ENCODE assay signal across 29 mouse cellular contexts in genomic region chr5:124364173-124364918, GRCm38 (mm10). TPM values are rescaled to one million over a fixed set of nuclear protein-coding genes. Genes with fewer than 3 reads are reported as not detected.
A peak's percentile ranks its signal among the peaks of the same experiment; 100 is the strongest.
DNase-seq lines count a peak whose midpoint lies in the region; ATAC-seq and TF ChIP-seq lines count a peak whose summit lies in the region.
"Had no signal": no experiment of that assay in that cellular context is flagged by ENCODE, and none has a peak within 500 bp of the region (broad histone marks: within the 10 kb centered on the region; RNA-seq: fewer than 3 reads in every experiment).

No protein-coding gene starts in this region.

- ATAC-seq in forebrain, embryonic 12.5 days (ENCODE audit: low FRiP score) = no peak
- ATAC-seq in midbrain, embryonic 13.5 days = no peak
- no peak for ATAC-seq in midbrain, postnatal 0 days (ENCODE audit: low FRiP score)
- ATAC-seq in forebrain, embryonic 14.5 days = no peak
- no peak for ATAC-seq in hindbrain, embryonic 14.5 days (ENCODE audit: low FRiP score)
- ATAC-seq: inflammation-experienced regulatory T-cells, adult 6 months; midbrain, embryonic 16.5 days had no signal

- no peaks in the 10 kb centered on the region for H3K9me3 ChIP-seq in forebrain, embryonic 12.5 days
- no peaks in the 10 kb centered on the region for H3K9me3 ChIP-seq in forebrain, embryonic 10.5 days
- no peaks in the 10 kb centered on the region for H3K9me3 ChIP-seq in midbrain, embryonic 13.5 days
- H3K9me3 ChIP-seq in midbrain, postnatal 0 days (ENCODE audit: low read length) = no peaks in the 10 kb centered on the region
- no peaks in the 10 kb centered on the region for H3K9me3 ChIP-seq in forebrain, embryonic 14.5 days (replicated peaks; ENCODE audit: control insufficient read depth, low read length)
- no peaks in the 10 kb centered on the region for H3K9me3 ChIP-seq in hindbrain, embryonic 14.5 days (ENCODE audit: control insufficient read depth, low read length)
- no peaks in the 10 kb centered on the region for H3K9me3 ChIP-seq in limb, embryonic 10.5 days (replicated peaks)
- H3K9me3 ChIP-seq: embryonic facial prominence, embryonic 13.5 days; heart, embryonic 12.5 days; hindbrain, embryonic 15.5 days; limb, embryonic 15.5 days; liver, embryonic 13.5 days; neural tube, embryonic 12.5 days had no signal

- 88% methylated on average over 6 of the region's 6 CpGs for WGBS in forebrain, embryonic 12.5 days
- WGBS in forebrain, embryonic 10.5 days = 88% methylated on average over 6 of the region's 6 CpGs
- 79% methylated on average over 6 of the region's 6 CpGs for WGBS in midbrain, embryonic 13.5 days
- 76% methylated on average over 6 of the region's 6 CpGs for WGBS in midbrain, postnatal 0 days
- 87% methylated on average over 6 of the region's 6 CpGs for WGBS in forebrain, embryonic 14.5 days
- 72% methylated on average over 6 of the region's 6 CpGs for WGBS in hindbrain, embryonic 14.5 days
- WGBS in limb, embryonic 10.5 days = 90% methylated on average over 6 of the region's 6 CpGs

- H3K9ac ChIP-seq in forebrain, embryonic 12.5 days = no peak overlapping the region
- no peak overlapping the region for H3K9ac ChIP-seq in midbrain, embryonic 13.5 days (replicated peaks)
- no peak overlapping the region for H3K9ac ChIP-seq in midbrain, postnatal 0 days (replicated peaks; ENCODE audit: low read length, poor library complexity, severe bottlenecking)
- H3K9ac ChIP-seq in forebrain, embryonic 14.5 days (ENCODE audit: low read length) = no peak overlapping the region
- no peak overlapping the region for H3K9ac ChIP-seq in hindbrain, embryonic 14.5 days
- H3K9ac ChIP-seq: embryonic facial prominence, embryonic 13.5 days; heart, embryonic 12.5 days; hindbrain, embryonic 15.5 days; limb, embryonic 15.5 days; liver, embryonic 13.5 days; neural tube, embryonic 12.5 days had no signal

- no peak for DNase-seq in forebrain, embryonic 10.5 days (ENCODE audit: extremely low spot score, low spot score)
- no peak for DNase-seq in midbrain, postnatal 0 days (ENCODE audit: low spot score)
- DNase-seq in forebrain, embryonic 14.5 days (ENCODE audit: low spot score) = peak; percentile 38
- no peak for DNase-seq in hindbrain, embryonic 14.5 days (ENCODE audit: low spot score)
- DNase-seq in limb, embryonic 10.5 days (ENCODE audit: low spot score) = no peak
- DNase-seq: adrenal gland, adult 8-10 months; cerebellum, adult 11 months; cerebellum, adult 9-10 months; gastrocnemius, adult 2 months; heart, adult 2 months; kidney, adult 11 months; kidney, postnatal 14 days; left cerebral cortex, postnatal 4 days; liver, embryonic 13.5 days; lung, adult 18-20 months; lung, postnatal 10 days had no signal

- no peak overlapping the region for H3K4me3 ChIP-seq in forebrain, embryonic 12.5 days (replicated peaks)
- no peak overlapping the region for H3K4me3 ChIP-seq in forebrain, embryonic 10.5 days
- no peak overlapping the region for H3K4me3 ChIP-seq in midbrain, embryonic 13.5 days (replicated peaks)
- H3K4me3 ChIP-seq in midbrain, postnatal 0 days (ENCODE audit: low read depth, low read length) = no peak overlapping the region
- H3K4me3 ChIP-seq in forebrain, embryonic 14.5 days (ENCODE audit: low read depth, low read length) = no peak overlapping the region
- no peak overlapping the region for H3K4me3 ChIP-seq in hindbrain, embryonic 14.5 days (replicated peaks; ENCODE audit: low read length)
- no peak overlapping the region for H3K4me3 ChIP-seq in limb, embryonic 10.5 days
- H3K4me3 ChIP-seq: embryonic facial prominence, embryonic 13.5 days; erythroblast, embryonic 14.5 days; gastrocnemius, adult 2 months; heart, adult 2 months; heart, embryonic 12.5 days; hindbrain, embryonic 15.5 days; limb, embryonic 15.5 days; liver, embryonic 13.5 days; myocyte; neural tube, embryonic 12.5 days had no signal

- H3K27me3 ChIP-seq in forebrain, embryonic 12.5 days = no peaks in the 10 kb centered on the region
- H3K27me3 ChIP-seq in forebrain, embryonic 10.5 days (ENCODE audit: poor library complexity, severe bottlenecking) = no peaks in the 10 kb centered on the region
- no peaks in the 10 kb centered on the region for H3K27me3 ChIP-seq in midbrain, embryonic 13.5 days
- no peaks in the 10 kb centered on the region for H3K27me3 ChIP-seq in midbrain, postnatal 0 days (ENCODE audit: insufficient read depth, low read length)
- H3K27me3 ChIP-seq in forebrain, embryonic 14.5 days (replicated peaks; ENCODE audit: control insufficient read depth, insufficient read depth, low read length) = no peaks in the 10 kb centered on the region
- H3K27me3 ChIP-seq in hindbrain, embryonic 14.5 days (ENCODE audit: control insufficient read depth, insufficient read depth, low read length) = no peaks in the 10 kb centered on the region
- H3K27me3 ChIP-seq in limb, embryonic 10.5 days (ENCODE audit: low read depth, poor library complexity, severe bottlenecking) = no peaks in the 10 kb centered on the region
- H3K27me3 ChIP-seq: CH12.LX; embryonic facial prominence, embryonic 13.5 days; heart, embryonic 12.5 days; hindbrain, embryonic 15.5 days; limb, embryonic 15.5 days; liver, embryonic 13.5 days; neural tube, embryonic 12.5 days had no signal

- no peak overlapping the region for H3K4me2 ChIP-seq in forebrain, embryonic 12.5 days
- H3K4me2 ChIP-seq in midbrain, embryonic 13.5 days (replicated peaks) = no peak overlapping the region
- no peak overlapping the region for H3K4me2 ChIP-seq in midbrain, postnatal 0 days (ENCODE audit: low read depth, low read length, poor library complexity, severe bottlenecking)
- no peak overlapping the region for H3K4me2 ChIP-seq in forebrain, embryonic 14.5 days (ENCODE audit: low read length)
- H3K4me2 ChIP-seq in hindbrain, embryonic 14.5 days (replicated peaks) = no peak overlapping the region
- H3K4me2 ChIP-seq: embryonic facial prominence, embryonic 13.5 days; heart, embryonic 12.5 days; hindbrain, embryonic 15.5 days; limb, embryonic 15.5 days; liver, embryonic 13.5 days; neural tube, embryonic 12.5 days had no signal

- peak overlapping the region; percentile 25; the same call in 1 of the 2 replicates for H3K27ac ChIP-seq in forebrain, embryonic 12.5 days
- H3K27ac ChIP-seq in forebrain, embryonic 10.5 days = no peak overlapping the region
- H3K27ac ChIP-seq in midbrain, embryonic 13.5 days = 0 out of 2 replicates have a peak overlapping the region, but pooled peaks have one; percentile 19
- no peak overlapping the region for H3K27ac ChIP-seq in midbrain, postnatal 0 days (ENCODE audit: low read depth, low read length)
- H3K27ac ChIP-seq in forebrain, embryonic 14.5 days (ENCODE audit: low read depth, low read length) = 0 out of 2 replicates have a peak overlapping the region, but pooled peaks have one; percentile 30
- no peak overlapping the region for H3K27ac ChIP-seq in hindbrain, embryonic 14.5 days
- no peak overlapping the region for H3K27ac ChIP-seq in limb, embryonic 10.5 days
- H3K27ac ChIP-seq: embryonic facial prominence, embryonic 13.5 days; gastrocnemius, adult 2 months; heart, adult 2 months; hindbrain, embryonic 15.5 days; limb, embryonic 15.5 days; liver, embryonic 13.5 days; macrophage; neural tube, embryonic 12.5 days had no signal

- H3K4me1 ChIP-seq in forebrain, embryonic 12.5 days = no peaks in the 10 kb centered on the region; the same call in 1 of the 2 replicates
- no peaks in the 10 kb centered on the region for H3K4me1 ChIP-seq in forebrain, embryonic 10.5 days
- peaks cover 3% of the 10 kb centered on the region; the same call in 1 of the 2 replicates for H3K4me1 ChIP-seq in midbrain, embryonic 13.5 days (replicated peaks)
- no peaks in the 10 kb centered on the region for H3K4me1 ChIP-seq in midbrain, postnatal 0 days (ENCODE audit: insufficient read depth, low read length)
- no peaks in the 10 kb centered on the region for H3K4me1 ChIP-seq in forebrain, embryonic 14.5 days (ENCODE audit: control insufficient read depth, insufficient read depth, low read length)
- H3K4me1 ChIP-seq in hindbrain, embryonic 14.5 days (replicated peaks; ENCODE audit: control insufficient read depth, insufficient read depth, low read length) = no peaks in the 10 kb centered on the region
- H3K4me1 ChIP-seq in limb, embryonic 10.5 days = no peaks in the 10 kb centered on the region
- H3K4me1 ChIP-seq: embryonic facial prominence, embryonic 13.5 days; heart, embryonic 12.5 days; hindbrain, embryonic 15.5 days; limb, embryonic 15.5 days; liver, embryonic 13.5 days; neural tube, embryonic 12.5 days had no signal

- TF ChIP-seq CTCF in midbrain, postnatal 0 days (IDR thresholded peaks at IDR 0.05) = no peak

- H3K36me3 ChIP-seq in forebrain, embryonic 12.5 days (replicated peaks) = peaks cover 14% of the 10 kb centered on the region
- H3K36me3 ChIP-seq in forebrain, embryonic 10.5 days (replicated peaks) = peaks cover 29% of the 10 kb centered on the region
- H3K36me3 ChIP-seq in midbrain, embryonic 13.5 days = peaks cover 19% of the 10 kb centered on the region
- peaks cover 10% of the 10 kb centered on the region for H3K36me3 ChIP-seq in midbrain, postnatal 0 days (ENCODE audit: insufficient read depth, low read length)
- peaks cover 11% of the 10 kb centered on the region for H3K36me3 ChIP-seq in forebrain, embryonic 14.5 days (ENCODE audit: control insufficient read depth, insufficient read depth, low read length)
- H3K36me3 ChIP-seq in hindbrain, embryonic 14.5 days (replicated peaks; ENCODE audit: control insufficient read depth, insufficient read depth) = peaks cover 10% of the 10 kb centered on the region
- H3K36me3 ChIP-seq in limb, embryonic 10.5 days = peaks cover 23% of the 10 kb centered on the region

RNA-seq across cellular contexts. Expression of gene Cdk2ap1, which starts 1.5 kb away (rescaled TPM):
- polyA plus RNA-seq in forebrain, embryonic 12.5 days (2016; fragmentation: Nextera tagmentation; extraction: Ambion mirVana) = 81.1 and 105 TPM in 2 replicates
- polyA plus RNA-seq in forebrain, embryonic 10.5 days (2016; fragmentation: Nextera tagmentation; extraction: Ambion mirVana) = 57.3 and 64.7 TPM in 2 replicates
- 78.7 and 82.5 TPM in 2 replicates for polyA plus RNA-seq in midbrain, embryonic 13.5 days (2015; fragmentation: Nextera tagmentation; extraction: Ambion mirVana)
- 104 and 164 TPM in 2 replicates for total RNA-seq in midbrain, postnatal 0 days (2014; rRNA removed)
- polyA plus RNA-seq in midbrain, postnatal 0 days (2015; fragmentation: Nextera tagmentation; extraction: Ambion mirVana) = 65.0 and 65.2 TPM in 2 replicates
- polyA plus RNA-seq in forebrain, embryonic 14.5 days (2014; fragmentation: Nextera tagmentation; extraction: Ambion mirVana) = 85.4 and 112 TPM in 2 replicates
- 59.5 and 70.7 TPM in 2 replicates for polyA plus RNA-seq in hindbrain, embryonic 14.5 days (2014; fragmentation: Nextera tagmentation; extraction: Ambion mirVana)
- 92.3 and 129 TPM in 2 replicates for polyA plus RNA-seq in limb, embryonic 10.5 days (2016; fragmentation: Nextera tagmentation; extraction: Ambion mirVana)

RNA-seq across cellular contexts. Expression of gene 2810006K23Rik, which starts 36.5 kb away (rescaled TPM):
- polyA plus RNA-seq in forebrain, embryonic 12.5 days (2016; fragmentation: Nextera tagmentation; extraction: Ambion mirVana) = 19.2 and 23.0 TPM in 2 replicates
- 24.9 and 25.7 TPM in 2 replicates for polyA plus RNA-seq in forebrain, embryonic 10.5 days (2016; fragmentation: Nextera tagmentation; extraction: Ambion mirVana)
- polyA plus RNA-seq in midbrain, embryonic 13.5 days (2015; fragmentation: Nextera tagmentation; extraction: Ambion mirVana) = 15.9 and 16.7 TPM in 2 replicates
- 9.0 and 9.4 TPM in 2 replicates for total RNA-seq in midbrain, postnatal 0 days (2014; rRNA removed)
- polyA plus RNA-seq in midbrain, postnatal 0 days (2015; fragmentation: Nextera tagmentation; extraction: Ambion mirVana) = 7.8 TPM in 2 replicates
- 12.5 and 15.3 TPM in 2 replicates for polyA plus RNA-seq in forebrain, embryonic 14.5 days (2014; fragmentation: Nextera tagmentation; extraction: Ambion mirVana)
- 9.4 and 10.2 TPM in 2 replicates for polyA plus RNA-seq in hindbrain, embryonic 14.5 days (2014; fragmentation: Nextera tagmentation; extraction: Ambion mirVana)
- polyA plus RNA-seq in limb, embryonic 10.5 days (2016; fragmentation: Nextera tagmentation; extraction: Ambion mirVana) = 18.0 and 20.0 TPM in 2 replicates

RNA-seq across cellular contexts. Expression of gene Mphosph9, which starts 36.6 kb away (rescaled TPM):
- 24.4 and 24.7 TPM in 2 replicates for polyA plus RNA-seq in forebrain, embryonic 12.5 days (2016; fragmentation: Nextera tagmentation; extraction: Ambion mirVana)
- polyA plus RNA-seq in forebrain, embryonic 10.5 days (2016; fragmentation: Nextera tagmentation; extraction: Ambion mirVana) = 19.5 and 20.9 TPM in 2 replicates
- 15.4 and 16.5 TPM in 2 replicates for polyA plus RNA-seq in midbrain, embryonic 13.5 days (2015; fragmentation: Nextera tagmentation; extraction: Ambion mirVana)
- total RNA-seq in midbrain, postnatal 0 days (2014; rRNA removed) = 19.0 and 41.0 TPM in 2 replicates
- polyA plus RNA-seq in midbrain, postnatal 0 days (2015; fragmentation: Nextera tagmentation; extraction: Ambion mirVana) = 6.6 and 9.6 TPM in 2 replicates
- polyA plus RNA-seq in forebrain, embryonic 14.5 days (2014; fragmentation: Nextera tagmentation; extraction: Ambion mirVana) = 13.5 and 16.6 TPM in 2 replicates
- polyA plus RNA-seq in hindbrain, embryonic 14.5 days (2014; fragmentation: Nextera tagmentation; extraction: Ambion mirVana) = 10.1 and 12.6 TPM in 2 replicates
- 21.8 and 23.5 TPM in 2 replicates for polyA plus RNA-seq in limb, embryonic 10.5 days (2016; fragmentation: Nextera tagmentation; extraction: Ambion mirVana)

Comparison
In these comparisons a context has a peak if more than half of its experiments do, and no peak if none do; other contexts are left out.
1. H3K27ac ChIP-seq: peak in forebrain, embryonic 12.5 days (single experiment), midbrain, embryonic 13.5 days (single experiment) and forebrain, embryonic 14.5 days (single experiment); none in forebrain, embryonic 10.5 days (single experiment), midbrain, postnatal 0 days (single experiment), hindbrain, embryonic 14.5 days (single experiment) and limb, embryonic 10.5 days (single experiment).